Mouse (Mus musculus) midbrain, embryonic 15.5 days (tissue): ENCODE measurements at regions not wholly inside any gene's neighbourhood (a gene's known extent, or its start where the extent isn't known, plus 50 kb on each side); places are given as distances from the start of the nearest gene placed in this dataset.
A peak's percentile ranks its signal among the peaks of the same experiment; 100 is the strongest.

Experiments
- ATAC-seq: fragments of 200-750 bp; cut with Nextera tagmentation; replicated peaks from 2 replicates; pipeline ENCODE4 v1.8.0; 2017; ENCODE audit warnings: moderate TSS enrichment
- H3K27ac ChIP-seq: fragments of 300-500 bp; sonication (generic); 2 replicates; pipeline ENCODE4 v1.5.1; 2015; ENCODE audit warnings: mild to moderate bottlenecking, inconsistent platforms
- H3K27me3 ChIP-seq: fragments of 300-500 bp; sonication (generic); replicated peaks from 2 replicates; pipeline ENCODE4 v1.6.1; 2015; ENCODE audit warnings: inconsistent platforms
- H3K36me3 ChIP-seq: fragments of 300-500 bp; sonication (generic); replicated peaks from 2 replicates; pipeline ENCODE4 v1.6.1; 2015; ENCODE audit warnings: inconsistent platforms
- H3K4me1 ChIP-seq: fragments of 300-500 bp; sonication (generic); 2 replicates; pipeline ENCODE4 v1.6.1; 2015; ENCODE audit warnings: inconsistent platforms
- H3K4me2 ChIP-seq: fragments of 300-500 bp; sonication (generic); 2 replicates; pipeline ENCODE4 v1.6.1; 2015; ENCODE audit warnings: inconsistent platforms, mild to moderate bottlenecking, moderate library complexity
- H3K4me3 ChIP-seq: fragments of 300-500 bp; sonication (generic); 2 replicates; pipeline ENCODE4 v1.5.1; 2015; ENCODE audit warnings: mild to moderate bottlenecking, inconsistent platforms
- H3K9ac ChIP-seq: fragments of 300-500 bp; sonication (generic); 2 replicates; pipeline ENCODE4 v1.6.1; 2015; ENCODE audit warnings: mild to moderate bottlenecking, inconsistent platforms
- H3K9me3 ChIP-seq: fragments of 300-500 bp; sonication (generic); 2 replicates; pipeline ENCODE4 v1.6.1; 2016; ENCODE audit warnings: inconsistent platforms
- WGBS: fragments of 180-500 bp; shearing (Covaris S2); methylation state at CpG from one replicate; pipeline ENCODE4 v1.1.7; 2015; ENCODE audit warnings: mixed read lengths; 5-methylcytosine and 5-hydroxymethylcytosine counted together

- Histone ChIP-seq H3K4me1 (peaks cover 5% of the 10 kb centered on the region; the same call in 1 of the 2 replicates), H3K4me2 (peak overlapping the region; percentile 47), H3K4me3 (peak overlapping the region; percentile 21; the same call in 1 of the 2 replicates), H3K27ac (no peak overlapping the region), H3K27me3 (no peaks in the 10 kb centered on the region), H3K9ac (no peak overlapping the region), H3K9me3 (no peaks in the 10 kb centered on the region), H3K36me3 (no peaks in the 10 kb centered on the region)
- 14% methylated on average over 6 of the region's 6 CpGs for WGBS
- ATAC-seq = peak; percentile 59
Measured at GRCm38 (mm10) chr6:70714239-70714638, 77.8 kb downstream of the Rpia start.

DNA sequence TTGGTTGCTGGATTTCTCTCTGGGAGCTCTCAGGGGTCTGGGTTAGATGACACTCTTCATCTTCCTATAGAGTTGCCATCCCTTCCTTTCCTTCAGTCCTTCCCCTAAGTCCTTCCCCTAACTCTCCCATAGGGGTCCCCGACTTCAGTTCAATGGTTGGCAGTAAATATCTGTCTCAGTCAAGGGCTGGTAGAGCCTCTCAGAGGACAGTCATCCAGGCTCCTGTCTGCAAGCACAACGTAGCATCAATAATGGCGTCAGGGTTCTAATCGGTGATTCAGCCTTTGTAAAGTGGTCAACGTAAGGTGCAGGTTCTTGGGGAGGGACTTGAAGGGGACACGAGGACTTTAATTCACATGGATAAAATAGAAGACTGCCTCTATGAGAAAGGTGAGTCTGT lies 78.4 kb downstream of the Rpia start:
- H3K27me3 ChIP-seq = no peaks in the 10 kb centered on the region
- H3K4me1 ChIP-seq = peaks cover 5% of the 10 kb centered on the region; the same call in 1 of the 2 replicates
- no peaks in the 10 kb centered on the region for H3K36me3 ChIP-seq
- H3K4me3 ChIP-seq = no peak overlapping the region
- no peak overlapping the region for H3K4me2 ChIP-seq
- ATAC-seq = peak; percentile 18; the same call in 1 of the 2 replicates
- H3K9ac ChIP-seq = no peak overlapping the region
- no peaks in the 10 kb centered on the region for H3K9me3 ChIP-seq
- WGBS = 75% methylated on average over 6 of the region's 6 CpGs
- no peak overlapping the region for H3K27ac ChIP-seq

DNA sequence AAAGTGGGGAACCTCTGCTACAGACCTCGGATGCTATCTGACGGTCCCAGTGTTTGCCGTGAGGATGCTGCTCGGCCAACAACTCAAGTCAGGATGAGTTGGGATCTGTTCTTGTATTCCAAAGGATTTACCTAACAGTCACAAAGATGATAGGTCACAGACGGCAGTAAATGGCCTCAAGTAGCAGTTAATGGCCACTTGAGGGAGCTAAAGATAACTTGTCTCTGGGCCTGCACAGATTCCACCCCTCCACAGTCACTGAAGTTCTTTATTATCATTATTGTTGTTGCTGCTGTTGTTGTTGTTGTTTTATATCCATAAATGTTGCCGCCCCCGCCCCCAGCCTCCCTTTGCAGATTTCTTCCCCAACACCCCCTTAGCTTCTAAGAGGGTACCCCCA lies 78.9 kb downstream of the Rpia start:
- Histone ChIP-seq H3K36me3 (no peaks in the 10 kb centered on the region), H3K4me2 (no peak overlapping the region), H3K9me3 (no peaks in the 10 kb centered on the region), H3K4me3 (no peak overlapping the region), H3K4me1 (peaks cover 5% of the 10 kb centered on the region; the same call in 1 of the 2 replicates), H3K27ac (no peak overlapping the region), H3K27me3 (no peaks in the 10 kb centered on the region), H3K9ac (no peak overlapping the region)
- WGBS = 48% methylated on average over 7 of the region's 7 CpGs
- peak; percentile 35; the same call in 1 of the 2 replicates for ATAC-seq

- Histone ChIP-seq H3K4me1 (peaks cover 5% of the 10 kb centered on the region; the same call in 1 of the 2 replicates), H3K27me3 (no peaks in the 10 kb centered on the region), H3K9me3 (no peaks in the 10 kb centered on the region), H3K36me3 (no peaks in the 10 kb centered on the region), H3K4me3 (no peak overlapping the region), H3K9ac (no peak overlapping the region), H3K4me2 (no peak overlapping the region), H3K27ac (no peak overlapping the region)
- peak; percentile 79 for ATAC-seq
- 6% methylated on average over 7 of the region's 7 CpGs for WGBS
Measured at GRCm38 (mm10) chr6:70709338-70710055, 82.5 kb downstream of the Rpia start.

- H3K4me1 ChIP-seq = no peaks in the 10 kb centered on the region
- no peak for ATAC-seq
- H3K9ac ChIP-seq = no peak overlapping the region
- H3K36me3 ChIP-seq = no peaks in the 10 kb centered on the region
- no peak overlapping the region for H3K4me3 ChIP-seq
- H3K9me3 ChIP-seq = no peaks in the 10 kb centered on the region
- WGBS = 98% methylated on average over 26 of the region's 26 CpGs
- no peak overlapping the region for H3K4me2 ChIP-seq
- H3K27me3 ChIP-seq = no peaks in the 10 kb centered on the region
- H3K27ac ChIP-seq = no peak overlapping the region
Measured at GRCm38 (mm10) chr6:70695596-70695995, 96.4 kb downstream of the Rpia start.
